Mouse (Mus musculus) 3134 (cell line): ENCODE measurements around the gene Pik3r5.

ENCODE experiments used
- DNase-seq: peaks from one replicate; pipeline ENCODE4 v3.0.0-alpha.2; 2011; ENCODE audit warnings: low spot score; ENCODE audit not compliant: insufficient read length; ENCODE audit errors: extremely low read depth

Pik3r5 gene

DNA sequence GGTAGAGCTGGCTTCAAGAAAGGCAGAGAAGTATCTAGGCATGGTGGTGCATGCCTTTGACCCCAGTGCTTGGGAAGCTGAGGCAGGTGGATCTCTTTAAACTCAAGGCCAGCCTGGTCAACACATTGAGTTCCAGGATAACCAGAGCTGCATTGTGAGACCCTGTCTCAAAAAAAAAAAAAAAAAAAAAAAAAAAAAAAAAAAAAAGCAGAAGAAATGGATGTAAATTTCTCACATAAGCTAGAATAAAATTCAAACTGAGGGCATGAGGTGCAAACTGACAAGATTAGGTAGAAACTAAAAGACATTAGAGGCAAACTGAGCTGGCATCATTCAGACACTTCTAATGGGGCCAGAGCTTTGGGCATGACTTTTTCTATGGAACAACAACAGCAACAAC is 50.1 kb downstream of the Pik3r5 start:
- DNase-seq = no peak

DNA sequence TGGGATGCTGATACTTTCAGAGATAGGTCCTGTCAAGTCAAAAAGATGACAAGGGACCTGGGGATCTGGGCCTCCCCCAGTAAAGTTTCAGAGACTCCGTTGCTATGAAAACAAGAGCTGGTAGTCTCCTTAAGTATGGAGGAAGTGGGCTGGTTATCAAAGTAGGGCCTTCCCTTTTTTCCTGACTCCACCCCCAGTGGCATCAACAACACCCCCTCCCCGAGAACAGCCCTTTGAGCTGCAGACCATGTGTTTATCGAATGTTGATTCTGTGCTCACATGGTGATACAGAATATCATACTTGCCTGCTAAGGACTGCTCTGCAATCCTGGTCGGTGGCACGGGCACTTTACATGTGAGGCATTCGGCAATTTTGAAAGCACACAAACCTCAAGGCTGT is 51.3 kb downstream of the Pik3r5 start:
- DNase-seq = no peak

- no peak for DNase-seq
These were observed 52.5 kb downstream of the Pik3r5 start for GRCm38 (mm10) chr11:68484431-68484830.

DNA sequence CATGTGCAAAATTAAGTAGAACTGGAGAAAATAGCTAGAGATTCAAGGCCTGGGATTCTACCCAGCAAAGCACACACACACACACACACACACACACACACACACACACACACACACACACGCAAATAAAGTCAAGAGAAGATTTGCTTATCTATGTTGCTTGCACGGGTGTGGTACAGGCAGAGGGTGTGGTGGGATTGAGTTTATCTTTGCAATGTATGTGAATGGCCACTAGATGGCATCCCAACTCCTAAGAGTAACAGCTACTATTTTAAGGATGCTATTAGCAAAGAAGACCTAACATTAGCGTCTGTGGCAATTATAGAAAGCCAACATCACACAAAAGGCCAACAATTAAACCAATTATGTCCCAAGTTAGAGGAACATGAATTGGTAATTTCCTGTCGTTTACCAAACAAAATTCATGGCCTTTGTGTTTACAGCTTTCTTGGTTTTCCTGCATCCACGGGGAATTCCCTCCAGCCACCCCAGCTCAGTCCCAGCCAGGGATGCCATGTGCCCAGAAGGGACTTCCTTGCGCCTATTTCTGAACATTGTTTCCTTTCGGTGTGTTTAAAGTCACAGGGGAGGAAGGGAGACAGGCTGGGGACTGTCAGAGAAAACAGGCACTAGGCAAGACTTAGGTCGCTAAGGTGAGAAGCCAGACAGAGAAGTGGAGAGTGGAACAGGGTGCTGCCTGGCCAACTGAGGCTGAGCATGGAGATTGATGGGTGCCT is 53.5 kb downstream of the Pik3r5 start:
- DNase-seq = no peak

GRCm38 (mm10) chr11:68486093-68486492 is 54.2 kb downstream of the Pik3r5 start:
- no peak for DNase-seq

DNA sequence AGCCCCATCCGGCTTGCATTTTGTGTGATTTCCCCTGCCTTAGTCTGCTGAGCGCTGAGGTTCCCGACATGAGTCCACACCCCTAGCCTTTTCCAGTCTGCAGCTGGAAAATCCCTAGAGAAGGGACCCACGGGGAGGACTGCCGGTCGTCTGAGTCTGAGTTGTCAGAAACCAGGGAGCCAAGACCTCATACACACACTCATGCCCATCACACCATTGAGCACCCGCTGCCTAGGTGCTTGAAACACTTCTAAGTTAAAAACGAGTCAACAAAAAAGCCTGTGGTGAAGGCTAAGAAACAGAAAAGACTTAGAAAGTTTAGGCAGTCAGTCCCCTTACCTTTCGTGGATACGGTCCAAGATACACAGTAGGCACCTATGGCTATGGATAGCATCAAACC is 55.8 kb downstream of the Pik3r5 start:
- no peak for DNase-seq

DNA sequence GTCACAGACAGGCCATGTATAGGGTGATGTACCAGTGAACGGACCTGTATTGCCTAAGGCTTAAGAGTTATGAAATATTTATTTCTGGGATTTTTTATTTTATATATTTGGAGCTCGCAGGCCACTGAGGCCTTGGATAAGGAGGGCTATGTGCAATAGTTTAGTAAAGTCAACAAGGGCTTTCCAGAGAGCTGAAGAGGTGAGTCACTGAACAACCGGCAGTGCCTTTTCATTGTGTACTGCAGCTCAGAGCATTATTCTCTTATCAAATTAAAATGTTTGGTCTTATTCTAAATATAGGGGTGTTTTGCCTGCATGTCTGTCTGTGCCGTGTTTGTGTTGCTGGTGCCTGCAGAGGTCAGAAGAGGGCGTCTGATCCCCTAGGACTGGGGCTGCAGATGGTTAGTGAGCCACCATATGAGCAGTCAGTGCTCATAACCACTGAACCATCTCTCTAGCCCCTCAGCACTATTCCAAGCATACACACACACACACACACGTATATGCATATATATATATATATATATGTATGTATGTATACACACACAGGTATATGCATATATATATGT is 56.4 kb downstream of the Pik3r5 start:
- no peak for DNase-seq

GRCm38 (mm10) chr11:68489236-68489635 is 57.3 kb downstream of the Pik3r5 start:
- DNase-seq = no peak

DNA sequence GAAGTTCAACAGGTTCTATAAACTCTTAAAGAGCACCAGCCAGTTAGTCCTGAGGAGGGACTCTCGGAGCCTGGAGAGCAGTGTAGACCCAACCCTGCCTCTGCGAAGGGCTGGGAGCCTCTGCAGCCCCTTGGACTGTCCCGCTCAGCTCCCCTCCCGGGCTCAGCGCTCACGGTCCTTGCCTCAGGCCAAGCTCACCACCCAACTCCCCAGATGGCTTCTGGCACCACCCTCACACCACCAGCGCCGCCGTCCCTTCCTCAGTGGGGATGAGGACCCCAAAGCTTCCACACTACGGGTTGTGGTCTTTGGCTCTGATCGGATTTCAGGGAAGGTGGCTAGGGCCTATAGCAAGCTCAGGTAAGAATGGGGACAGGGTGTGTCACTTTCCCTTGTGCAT is 60.7 kb downstream of the Pik3r5 start:
- DNase-seq = no peak

- no peak for DNase-seq
These were observed 61.8 kb downstream of the Pik3r5 start for GRCm38 (mm10) chr11:68493760-68494159.

DNA sequence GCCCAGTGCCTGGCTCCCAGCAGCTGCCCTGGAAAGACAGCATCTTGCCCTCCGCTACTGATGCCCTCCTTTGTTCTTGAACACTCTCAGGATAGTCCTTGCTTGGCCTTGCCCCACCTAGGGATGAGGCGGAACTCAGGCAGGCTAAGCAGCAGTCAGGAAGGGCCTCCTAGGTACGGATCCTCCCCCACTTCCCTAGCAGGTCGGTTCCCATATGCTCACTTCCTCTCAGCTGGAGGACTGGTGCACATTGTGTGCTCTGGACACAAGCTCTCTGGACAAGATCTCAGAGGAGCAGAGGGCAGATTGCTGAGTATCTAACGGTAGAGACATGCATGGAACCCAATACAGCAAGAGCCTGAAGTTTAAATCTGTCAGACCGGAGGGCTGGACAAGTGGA is 65.2 kb downstream of the Pik3r5 start:
- DNase-seq = no peak

DNA sequence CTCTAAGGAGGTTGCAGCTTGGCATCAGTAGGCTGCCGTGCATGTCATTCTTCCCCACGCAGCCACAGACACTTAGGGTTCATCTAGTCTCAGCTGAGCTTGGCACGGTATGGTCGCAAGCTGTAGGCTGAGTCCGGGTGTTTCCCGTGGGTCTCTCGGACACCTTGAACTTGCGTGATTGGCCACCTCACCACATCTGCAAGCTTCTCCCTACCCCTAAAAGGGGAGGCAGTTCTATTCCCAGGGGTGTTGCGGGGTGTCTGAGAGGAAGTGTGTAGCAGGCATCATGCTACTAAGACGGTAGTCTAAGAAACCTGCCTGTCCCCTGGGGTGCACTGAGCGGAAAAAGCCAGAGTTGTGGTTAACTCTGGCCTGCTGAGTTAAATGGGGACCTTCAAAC is 66.6 kb downstream of the Pik3r5 start:
- DNase-seq = no peak

DNA sequence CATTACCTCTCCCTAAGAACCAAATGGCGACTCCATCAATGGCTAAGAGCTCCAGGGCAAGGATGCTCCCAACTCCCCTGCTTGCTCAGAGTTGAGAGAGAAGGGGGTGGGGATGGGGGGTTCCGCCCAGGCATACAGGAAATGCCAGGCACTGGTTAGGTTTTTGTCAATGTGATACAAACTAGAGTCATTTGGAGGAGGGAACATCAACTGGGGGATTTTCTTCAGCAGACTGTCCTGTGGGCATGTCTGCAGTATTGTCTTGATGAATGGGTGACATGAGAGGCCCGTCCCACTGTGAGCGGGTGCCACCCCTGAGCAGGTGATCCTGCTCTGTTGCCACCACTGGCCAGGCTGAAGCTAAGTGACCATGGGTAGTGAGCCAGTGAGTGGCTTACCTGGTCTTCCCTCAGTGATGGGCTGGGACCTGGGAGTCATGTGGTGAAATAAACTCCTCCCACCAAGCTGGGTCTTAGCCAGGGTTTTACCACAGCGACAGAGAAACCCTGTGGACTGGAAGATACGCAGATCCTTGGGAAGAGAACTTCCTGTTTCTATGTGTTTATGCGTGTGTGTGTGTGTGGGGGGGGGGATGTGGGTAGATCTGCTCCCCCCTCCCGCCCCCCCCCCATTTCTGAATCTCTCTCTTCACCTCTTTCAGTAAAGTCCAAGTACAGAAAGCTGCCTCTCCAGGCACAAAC is 67.2 kb downstream of the Pik3r5 start:
- no peak for DNase-seq

- DNase-seq = no peak
These were observed 69.0 kb downstream of the Pik3r5 start for GRCm38 (mm10) chr11:68500949-68501350.

DNA sequence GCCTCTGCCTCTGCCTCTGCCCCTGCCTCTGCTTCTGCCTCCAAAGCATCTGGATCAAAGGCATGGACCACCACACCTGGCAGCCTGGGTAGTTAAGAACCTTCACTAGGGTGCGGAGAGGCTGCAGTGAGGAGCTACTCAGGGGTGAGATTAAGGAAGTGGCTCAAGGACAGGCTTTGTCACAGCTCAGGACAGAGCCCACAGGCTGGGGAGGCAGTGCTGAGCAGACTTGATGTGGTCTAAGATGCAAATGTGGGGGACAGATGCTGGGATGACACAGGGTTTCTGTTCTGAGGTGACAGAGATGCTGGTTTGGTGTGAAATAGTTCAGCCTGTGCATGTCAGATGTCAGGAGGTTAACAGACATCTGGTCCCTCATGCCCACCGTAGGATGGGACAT is 70.5 kb downstream of the Pik3r5 start:
- DNase-seq = no peak

- no peak for DNase-seq
These were observed 71.1 kb downstream of the Pik3r5 start, which contains the start of gene Pik3r6 for GRCm38 (mm10) chr11:68502902-68503629. Gene Pik3r6 (plus strand): TSS chr11:68503019.

DNA sequence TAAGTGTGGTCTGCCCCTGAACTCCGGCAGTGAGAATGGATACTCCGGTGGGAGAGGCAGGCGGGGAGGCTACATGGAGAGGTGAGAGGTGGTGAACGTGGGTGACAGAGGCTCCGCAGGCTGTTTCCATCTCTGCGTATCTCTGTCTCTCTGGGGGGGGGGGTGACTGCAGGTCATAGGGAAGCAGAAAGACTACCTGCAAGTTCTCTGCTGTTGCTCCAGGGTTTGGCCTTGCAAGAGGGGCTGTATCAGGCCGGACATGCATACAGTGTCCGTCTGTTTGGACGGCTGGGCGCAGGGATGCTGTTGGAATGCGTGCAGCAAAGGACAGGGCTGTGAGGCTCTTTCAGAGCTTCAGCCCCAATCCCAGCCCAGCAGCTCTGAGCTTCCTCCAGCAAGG is 73.0 kb downstream of the Pik3r5 start:
- no peak for DNase-seq

- no peak for DNase-seq
These were observed 75.3 kb downstream of the Pik3r5 start for GRCm38 (mm10) chr11:68507246-68507645.

- no peak for DNase-seq
These were observed 76.7 kb downstream of the Pik3r5 start for GRCm38 (mm10) chr11:68508619-68509018.

DNA sequence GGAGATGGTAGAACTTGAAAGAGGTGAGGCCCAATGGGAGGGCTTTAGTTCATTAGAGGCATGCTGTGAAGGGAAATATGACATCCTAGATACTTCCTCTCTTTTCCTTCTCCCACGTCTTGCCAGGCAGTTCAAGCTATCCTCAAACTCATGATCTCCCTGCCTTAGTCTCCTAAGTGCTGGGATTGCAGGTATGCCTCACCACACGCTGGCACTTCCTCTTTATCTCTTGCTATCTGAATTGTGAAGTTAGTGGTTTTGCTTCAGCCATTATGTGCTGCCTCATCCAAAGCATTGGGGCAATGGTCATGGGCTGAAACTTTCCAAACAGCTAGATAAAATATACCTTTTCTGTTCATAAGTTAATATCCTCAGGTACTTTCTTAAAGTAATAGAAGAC is 77.3 kb downstream of the Pik3r5 start:
- DNase-seq = no peak

DNA sequence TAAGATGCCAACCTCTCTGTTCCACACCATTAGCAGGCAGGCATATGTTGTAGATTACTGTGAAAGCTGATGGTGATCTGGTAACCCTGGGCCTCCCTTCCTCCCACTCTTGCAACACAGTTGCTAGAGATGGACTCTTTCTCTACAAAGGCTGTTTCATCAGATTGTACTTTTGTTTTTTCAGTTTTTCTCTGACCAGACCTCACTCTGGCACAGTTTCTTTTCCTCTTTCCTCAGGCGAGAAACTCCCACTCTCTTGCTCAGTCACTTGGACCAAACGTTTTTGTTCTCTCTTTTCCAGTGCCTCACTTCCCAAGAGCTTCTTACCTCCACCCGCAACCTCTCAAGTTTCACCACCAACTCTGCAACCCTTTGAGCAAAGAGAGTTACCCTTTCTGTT is 82.0 kb downstream of the Pik3r5 start:
- no peak for DNase-seq
